Mouse (Mus musculus): ENCODE data around the gene Ip6k1.

DNA sequence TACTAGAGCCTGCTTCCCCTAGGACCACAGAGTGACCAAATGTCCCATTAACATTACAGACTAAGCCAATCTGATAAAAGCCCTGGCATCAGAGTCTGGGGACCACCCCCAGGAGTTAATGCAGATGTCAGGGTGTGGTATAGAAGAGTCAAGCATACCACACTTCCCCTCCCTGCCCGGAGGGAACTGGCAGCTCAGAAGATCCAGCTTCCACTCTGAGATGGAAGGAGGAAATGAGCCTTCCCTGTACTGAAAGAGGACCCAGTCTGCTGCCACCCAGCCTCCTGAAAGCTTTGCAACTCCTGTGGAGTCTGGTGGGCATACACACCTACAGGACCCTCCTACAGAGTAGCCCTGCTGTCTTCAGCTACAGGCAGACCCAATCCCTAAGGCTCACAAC, 52.8 kb downstream of the Ip6k1 start:
- no peak for TF ChIP-seq CTCF (IDR thresholded peaks at IDR 0.05; ENCODE audit: low read depth)
- no peak for TF ChIP-seq EP300 (IDR thresholded peaks at IDR 0.05; ENCODE audit: low read depth)
